Mouse (Mus musculus): ENCODE results near the gene Anks3.

The Anks3 gene

GRCm38 (mm10) chr16:4968426-4968825, 4.4 kb upstream of the Anks3 start:
- no peak for DNase-seq (ENCODE audit: low spot score)

- no peak for DNase-seq (ENCODE audit: low spot score)
Observed at GRCm38 (mm10) chr16:4965392-4966129, 1.6 kb upstream of the Anks3 start.

GRCm38 (mm10) chr16:4964731-4965391, 856 bp upstream of the Anks3 start:
- DNase-seq (ENCODE audit: low spot score), result no peak

- DNase-seq (ENCODE audit: low spot score), result no peak
Observed at GRCm38 (mm10) chr16:4963346-4963745, 659 bp downstream of the Anks3 start.

- DNase-seq (ENCODE audit: low spot score), result no peak
Observed at GRCm38 (mm10) chr16:4960260-4960659, 3.7 kb downstream of the Anks3 start.

- DNase-seq (ENCODE audit: low spot score), result no peak
Observed at GRCm38 (mm10) chr16:4957446-4957845, 6.6 kb downstream of the Anks3 start.

- no peak for DNase-seq (ENCODE audit: low spot score)
Observed at GRCm38 (mm10) chr16:4956609-4957008, 7.4 kb downstream of the Anks3 start.

GRCm38 (mm10) chr16:4947378-4947777, 16.6 kb downstream of the Anks3 start:
- no peak for DNase-seq (ENCODE audit: low spot score)

- DNase-seq (ENCODE audit: low spot score), result no peak
Observed at GRCm38 (mm10) chr16:4946155-4946554, 17.9 kb downstream of the Anks3 start.

- no peak for DNase-seq (ENCODE audit: low spot score)
Observed at GRCm38 (mm10) chr16:4945415-4945814, 18.6 kb downstream of the Anks3 start.

GRCm38 (mm10) chr16:4943431-4943830, 20.6 kb downstream of the Anks3 start:
- DNase-seq (ENCODE audit: low spot score), result no peak

- DNase-seq (ENCODE audit: low spot score), result no peak
Observed at GRCm38 (mm10) chr16:4942868-4943267, 21.1 kb downstream of the Anks3 start.

GRCm38 (mm10) chr16:4941016-4941415, 23.0 kb downstream of the Anks3 start:
- DNase-seq (ENCODE audit: low spot score), result no peak

- no peak for DNase-seq (ENCODE audit: low spot score)
Observed at GRCm38 (mm10) chr16:4940311-4940850, 23.6 kb downstream of the Anks3 start.

GRCm38 (mm10) chr16:4939412-4939811, 24.6 kb downstream of the Anks3 start:
- DNase-seq (ENCODE audit: low spot score), result no peak

- DNase-seq (ENCODE audit: low spot score), result peak; percentile 92
Observed at GRCm38 (mm10) chr16:4938989-4939388, 25.0 kb downstream of the Anks3 start.

- DNase-seq (ENCODE audit: low spot score), result no peak
Observed at GRCm38 (mm10) chr16:4938461-4938860, 25.5 kb downstream of the Anks3 start, which contains the start of gene Nudt16l1. TSS of gene Nudt16l1 (plus strand) at chr16:4938761.

- DNase-seq (ENCODE audit: low spot score), result no peak
Observed at GRCm38 (mm10) chr16:4937351-4938190, 26.4 kb downstream of the Anks3 start.

GRCm38 (mm10) chr16:4935931-4936703, 27.9 kb downstream of the Anks3 start:
- no peak for DNase-seq (ENCODE audit: low spot score)

- no peak for DNase-seq (ENCODE audit: low spot score)
Observed at GRCm38 (mm10) chr16:4935430-4935829, 28.6 kb downstream of the Anks3 start.

GRCm38 (mm10) chr16:4932429-4932828, 31.6 kb downstream of the Anks3 start:
- DNase-seq (ENCODE audit: low spot score), result no peak

- DNase-seq (ENCODE audit: low spot score), result no peak
Observed at GRCm38 (mm10) chr16:4928474-4928873, 35.5 kb downstream of the Anks3 start.
